Mouse (Mus musculus) intestine, embryonic 14.5 days (tissue): ENCODE measurements around the gene Tmem94. TPM values are rescaled to one million over a fixed set of nuclear protein-coding genes. Genes with fewer than 3 reads are reported as not detected.

Experiments
- ATAC-seq: fragments of 200-750 bp; cut with Nextera tagmentation; replicated peaks from 2 replicates; pipeline ENCODE4 v1.8.0; 2017; ENCODE audit warnings: low read depth, moderate number of reproducible peaks, moderate TSS enrichment, moderate library complexity; ENCODE audit not compliant: low FRiP score, low TSS enrichment
- DNase-seq: peaks from one replicate; pipeline ENCODE4 v3.0.0-alpha.2; 2018; ENCODE audit warnings: low spot score
- H3K27ac ChIP-seq: fragments of 300-500 bp; sonication (generic); 2 replicates; pipeline ENCODE4 v1.5.1; 2014; ENCODE audit warnings: low read depth, mild to moderate bottlenecking, control low read depth
- H3K27me3 ChIP-seq: fragments of 300-500 bp; sonication (generic); replicated peaks from 2 replicates; pipeline ENCODE4 v1.6.1; 2014; ENCODE audit warnings: low read length, control low read depth; ENCODE audit not compliant: control insufficient read depth, insufficient read depth
- H3K36me3 ChIP-seq: fragments of 300-500 bp; sonication (generic); 2 replicates; pipeline ENCODE4 v1.6.1; 2014; ENCODE audit warnings: low read length, control low read depth; ENCODE audit not compliant: control insufficient read depth, insufficient read depth
- H3K4me1 ChIP-seq: fragments of 300-500 bp; sonication (generic); replicated peaks from 2 replicates; pipeline ENCODE4 v1.6.1; 2014; ENCODE audit warnings: low read length, control low read depth, mixed read lengths; ENCODE audit not compliant: control insufficient read depth, insufficient read depth
- H3K4me2 ChIP-seq: fragments of 300-500 bp; sonication (generic); 2 replicates; pipeline ENCODE4 v1.6.1; 2014; ENCODE audit warnings: low read length
- H3K4me3 ChIP-seq: fragments of 300-500 bp; sonication (generic); 2 replicates; pipeline ENCODE4 v1.5.1; 2014; ENCODE audit warnings: low read depth, low read length, control low read depth, mixed read lengths
- H3K9ac ChIP-seq: fragments of 300-500 bp; sonication (generic); 2 replicates; pipeline ENCODE4 v1.6.1; 2014; ENCODE audit warnings: mild to moderate bottlenecking, low read length
- H3K9me3 ChIP-seq: fragments of 300-500 bp; sonication (generic); 2 replicates; pipeline ENCODE4 v1.6.1; 2016; ENCODE audit warnings: low read length, control low read depth; ENCODE audit not compliant: control insufficient read depth
- WGBS: fragments of 180-500 bp; shearing (Covaris S2); extraction: QIAGEN DNeasy Blood & Tissue Kit; methylation state at CpG from one replicate; pipeline ENCODE4 v1.1.7; 2014; 5-methylcytosine and 5-hydroxymethylcytosine counted together
- polyA plus RNA-seq: library from polyadenylated mRNA; unstranded; fragments of >200 nt; fragmentation: Nextera tagmentation; extraction: Ambion mirVana; gene quantifications from 2 replicates; pipeline ENCODE4 v1.2.1, GENCODE M21; 2014

Tmem94 gene
- polyA plus RNA-seq, 1 experiment from 2014 or later = 15.7 TPM

DNA sequence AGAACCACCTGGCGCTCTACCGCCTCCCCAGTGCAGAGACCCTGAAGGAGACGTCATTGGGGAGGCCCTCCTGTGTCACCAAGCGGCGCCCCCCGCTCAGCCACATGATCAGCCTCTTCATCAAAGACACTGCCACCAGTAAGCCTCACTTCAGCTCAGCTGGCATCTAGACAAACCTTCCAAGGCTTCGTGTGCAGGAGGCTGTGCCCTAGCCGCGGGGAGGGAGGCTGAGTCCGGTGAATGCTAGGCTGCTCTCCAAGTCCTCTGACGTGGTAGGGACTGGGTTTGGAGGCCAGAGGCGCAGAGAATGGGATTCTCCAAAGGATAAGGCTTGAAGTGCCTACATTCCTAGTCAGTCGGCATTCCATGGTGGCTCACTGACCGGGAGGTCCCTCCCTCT, 27.1 kb downstream of the Tmem94 start:
- 88% methylated on average over 14 of the region's 14 CpGs for WGBS
- DNase-seq = no peak
- ATAC-seq = no peak
- Histone ChIP-seq H3K27me3 (no peaks in the 10 kb centered on the region), H3K36me3 (peaks cover 87% of the 10 kb centered on the region), H3K4me3 (no peak overlapping the region), H3K9me3 (no peaks in the 10 kb centered on the region), H3K9ac (no peak overlapping the region), H3K4me2 (no peak overlapping the region), H3K4me1 (no peaks in the 10 kb centered on the region), H3K27ac (no peak overlapping the region)

DNA sequence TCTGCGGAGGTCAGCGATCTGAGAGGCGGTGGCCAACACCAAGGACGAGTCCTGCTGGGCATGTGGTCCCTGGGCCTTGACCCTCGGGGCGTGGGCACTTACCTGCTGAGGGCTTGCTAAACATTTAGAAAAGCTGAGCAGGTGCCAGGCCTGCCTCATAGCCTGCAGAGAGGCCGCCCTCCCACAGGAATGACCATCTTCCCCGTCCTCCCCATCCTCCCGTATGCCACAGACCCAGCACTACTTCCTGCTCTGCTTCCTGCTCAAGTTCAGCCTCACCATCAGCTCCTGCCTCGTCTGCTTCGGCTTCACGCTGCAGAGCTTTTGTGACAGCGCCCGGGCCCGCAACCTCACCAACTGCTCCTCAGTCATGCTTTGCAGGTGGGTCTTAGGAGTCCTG, 31.7 kb downstream of the Tmem94 start:
- Histone ChIP-seq H3K9me3 (no peaks in the 10 kb centered on the region), H3K9ac (no peak overlapping the region), H3K36me3 (peaks cover 94% of the 10 kb centered on the region), H3K4me3 (no peak overlapping the region), H3K4me1 (no peaks in the 10 kb centered on the region), H3K27ac (no peak overlapping the region), H3K27me3 (no peaks in the 10 kb centered on the region), H3K4me2 (no peak overlapping the region)
- no peak for ATAC-seq
- 81% methylated on average over 15 of the region's 15 CpGs for WGBS
- no peak for DNase-seq

DNA sequence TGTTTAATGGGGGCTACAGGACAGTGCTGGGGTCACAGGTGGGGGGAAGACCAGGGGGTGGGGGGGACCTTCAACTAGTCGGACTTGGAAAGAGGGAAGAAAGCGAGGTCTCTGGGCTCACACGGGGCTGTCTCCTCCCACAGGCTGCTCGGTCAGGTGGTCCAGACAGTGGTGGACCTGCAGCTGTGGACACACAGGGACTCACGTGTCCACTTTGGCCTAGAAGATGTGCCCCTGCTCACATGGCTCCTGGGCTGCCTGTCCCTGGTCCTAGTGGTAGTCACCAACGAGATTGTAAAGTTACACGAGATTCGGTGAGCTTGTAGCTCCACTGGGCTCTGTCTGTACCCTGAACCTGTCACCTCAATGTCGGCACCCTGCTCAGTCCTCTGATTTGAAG, 32.4 kb downstream of the Tmem94 start:
- no peaks in the 10 kb centered on the region for H3K9me3 ChIP-seq
- no peak overlapping the region for H3K4me2 ChIP-seq
- ATAC-seq (no peak), DNase-seq (no peak)
- H3K9ac ChIP-seq = no peak overlapping the region
- 78% methylated on average over 9 of the region's 9 CpGs for WGBS
- no peak overlapping the region for H3K4me3 ChIP-seq
- H3K27me3 ChIP-seq = no peaks in the 10 kb centered on the region
- no peaks in the 10 kb centered on the region for H3K4me1 ChIP-seq
- no peak overlapping the region for H3K27ac ChIP-seq
- peaks cover 94% of the 10 kb centered on the region for H3K36me3 ChIP-seq

DNA sequence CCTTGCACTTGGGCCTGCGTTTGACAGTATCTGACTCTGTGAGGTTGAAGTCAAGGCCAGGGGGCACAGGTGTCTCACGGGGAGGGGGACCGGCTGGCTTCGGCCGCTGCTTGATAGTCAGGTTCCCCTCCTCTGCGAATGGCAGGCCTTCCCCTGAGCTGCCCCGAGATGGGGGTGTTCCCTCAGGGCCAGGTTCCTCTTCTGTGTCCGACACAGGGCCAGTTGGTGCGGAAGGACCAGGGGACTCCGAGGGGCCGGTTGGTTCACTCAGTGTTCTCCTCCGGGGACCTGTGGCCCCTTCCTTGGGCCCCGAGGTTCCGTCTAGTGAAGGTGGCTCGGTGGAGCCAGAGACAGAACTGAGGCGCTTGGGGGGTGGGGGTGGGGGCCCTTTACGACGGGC, 35.7 kb downstream of the Tmem94 start:
- Histone ChIP-seq H3K4me2 (no peak overlapping the region), H3K9me3 (no peaks in the 10 kb centered on the region), H3K27ac (no peak overlapping the region), H3K27me3 (no peaks in the 10 kb centered on the region), H3K4me1 (no peaks in the 10 kb centered on the region), H3K36me3 (peaks cover 93% of the 10 kb centered on the region), H3K4me3 (no peak overlapping the region), H3K9ac (no peak overlapping the region)
- ATAC-seq = no peak
- DNase-seq = no peak
- 88% methylated on average over 18 of the region's 18 CpGs for WGBS

DNA sequence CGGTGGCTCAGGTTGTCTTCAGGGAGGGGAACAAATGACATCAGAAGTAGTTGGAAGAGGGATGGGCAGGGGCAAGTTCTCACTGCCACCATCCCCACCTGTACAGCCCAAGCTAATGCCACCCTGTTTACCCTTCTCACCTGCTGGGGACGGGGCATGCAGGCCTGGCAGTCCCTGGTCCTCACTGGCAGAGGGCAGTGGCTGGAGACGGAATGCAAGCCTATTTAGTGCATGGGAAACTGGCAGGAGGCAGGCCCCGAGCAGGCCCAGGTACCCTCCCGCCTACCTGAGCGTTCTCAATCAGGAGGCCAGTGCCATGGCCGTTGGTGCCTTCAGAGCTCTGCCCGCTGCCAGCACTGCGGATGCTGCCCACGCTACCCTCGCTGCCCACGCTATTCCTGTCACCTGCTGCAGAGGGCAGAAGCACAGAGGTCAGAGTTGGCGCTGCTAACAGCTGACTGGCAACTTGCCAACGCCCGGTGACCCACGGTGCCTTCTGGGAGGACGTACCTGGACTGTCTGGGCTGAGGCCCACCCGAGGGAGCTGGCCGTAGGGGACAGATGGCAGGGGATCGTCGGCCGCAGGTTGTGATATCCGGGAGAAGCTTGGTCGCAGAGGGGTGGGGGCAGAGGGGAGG, 38.0 kb downstream of the Tmem94 start:
- H3K27me3 ChIP-seq = no peaks in the 10 kb centered on the region
- no peaks in the 10 kb centered on the region for H3K9me3 ChIP-seq
- H3K9ac ChIP-seq = no peak overlapping the region
- H3K27ac ChIP-seq = no peak overlapping the region
- H3K4me1 ChIP-seq = peaks cover 2% of the 10 kb centered on the region; the same call in 1 of the 2 replicates
- no peak overlapping the region for H3K4me2 ChIP-seq
- H3K36me3 ChIP-seq = peaks cover 87% of the 10 kb centered on the region
- H3K4me3 ChIP-seq = no peak overlapping the region
- 92% methylated on average over 24 of the region's 24 CpGs for WGBS
- ATAC-seq (no peak), DNase-seq (no peak)

DNA sequence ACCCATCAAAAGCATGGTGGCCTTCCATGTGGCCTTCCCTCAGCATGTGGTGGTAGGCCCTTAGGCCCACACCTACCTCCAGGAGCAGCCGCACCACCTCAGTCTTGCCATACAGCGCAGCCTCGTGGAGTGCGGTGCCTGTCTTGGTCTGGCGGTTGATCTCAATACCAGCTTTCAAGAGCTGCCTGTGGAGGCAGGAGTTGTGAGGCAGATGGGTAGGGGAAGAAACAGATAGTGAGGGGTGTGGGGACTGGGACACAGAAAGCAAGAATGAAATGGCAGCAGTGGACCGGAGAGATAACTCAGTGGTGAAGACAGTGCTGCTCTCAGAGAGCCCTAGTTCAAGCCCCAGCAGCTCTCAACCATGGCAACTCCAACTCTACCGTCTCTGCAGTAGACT, 39.8 kb downstream of the Tmem94 start:
- H3K4me2 ChIP-seq = no peak overlapping the region
- ATAC-seq (no peak), DNase-seq (no peak)
- peaks cover 72% of the 10 kb centered on the region for H3K36me3 ChIP-seq
- WGBS = 95% methylated on average over 7 of the region's 7 CpGs
- no peaks in the 10 kb centered on the region for H3K9me3 ChIP-seq
- no peaks in the 10 kb centered on the region for H3K27me3 ChIP-seq
- no peak overlapping the region for H3K9ac ChIP-seq
- H3K4me1 ChIP-seq = peaks cover 20% of the 10 kb centered on the region
- H3K4me3 ChIP-seq = no peak overlapping the region
- H3K27ac ChIP-seq = no peak overlapping the region

DNA sequence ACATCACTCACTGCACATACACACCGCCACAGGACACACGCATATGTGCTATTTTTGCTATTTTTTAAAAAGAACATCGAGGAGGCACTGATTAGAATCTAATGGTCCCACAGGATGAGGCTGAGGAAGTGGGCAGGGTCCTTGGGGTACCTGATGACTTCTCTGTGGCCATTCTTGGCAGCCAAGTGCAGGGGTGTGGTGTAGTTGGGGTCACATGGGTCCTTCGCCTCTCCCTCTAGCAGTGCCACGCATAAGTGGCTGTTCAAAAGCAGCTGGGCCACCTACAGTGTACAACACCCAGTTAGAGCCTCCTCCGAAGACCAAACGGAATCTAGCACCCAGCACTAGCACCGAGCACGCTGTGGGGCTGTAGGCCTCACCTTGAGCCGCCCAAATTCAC, 40.9 kb downstream of the Tmem94 start:
- Histone ChIP-seq H3K36me3 (peaks cover 65% of the 10 kb centered on the region), H3K4me1 (peaks cover 27% of the 10 kb centered on the region), H3K27ac (no peak overlapping the region), H3K4me3 (no peak overlapping the region), H3K9ac (no peak overlapping the region), H3K27me3 (no peaks in the 10 kb centered on the region), H3K9me3 (no peaks in the 10 kb centered on the region), H3K4me2 (no peak overlapping the region)
- DNase-seq = no peak
- ATAC-seq = no peak
- WGBS = 94% methylated on average over 10 of the region's 10 CpGs

DNA sequence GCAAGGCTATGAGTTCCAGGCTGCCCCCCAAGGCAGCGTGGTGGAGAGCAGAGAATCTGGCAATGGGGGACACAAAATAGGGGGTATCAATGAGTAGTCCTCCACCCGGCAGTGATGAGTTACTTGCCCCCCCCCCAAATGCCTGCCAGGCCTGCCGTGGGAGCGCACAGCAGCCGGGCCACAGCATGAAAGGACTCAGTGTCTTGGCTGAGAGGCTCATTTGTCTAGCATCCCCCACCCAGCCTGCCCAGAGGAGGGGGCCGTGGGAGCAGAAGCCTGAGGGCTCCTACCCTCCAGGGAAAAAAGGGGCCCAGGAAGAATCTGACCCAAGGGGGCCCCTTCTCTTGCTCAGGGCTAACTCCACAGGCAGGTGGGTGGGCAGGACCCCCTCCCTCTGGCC, 42.1 kb downstream of the Tmem94 start:
- 70% methylated on average over 6 of the region's 6 CpGs for WGBS
- peaks cover 60% of the 10 kb centered on the region for H3K36me3 ChIP-seq
- ATAC-seq = no peak

DNA sequence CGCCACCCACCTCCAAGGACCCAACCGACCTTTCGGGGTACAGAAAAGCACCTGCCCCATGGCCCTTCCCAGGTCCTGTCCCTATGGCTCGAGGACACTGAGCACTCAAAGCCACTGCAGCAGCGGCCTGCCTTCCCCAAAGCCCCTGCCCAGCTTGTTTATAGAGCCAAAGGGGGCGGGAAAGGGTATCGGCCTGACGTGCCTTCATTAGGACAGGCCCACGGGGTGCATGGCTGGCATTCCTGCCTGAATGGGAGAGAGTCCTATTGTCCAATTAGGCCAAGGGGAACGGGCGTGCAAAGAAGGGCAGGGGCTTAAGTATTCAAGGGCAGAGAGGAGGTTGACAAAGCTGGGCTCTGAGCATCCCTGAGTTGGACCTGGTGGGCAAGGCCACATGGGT, 42.7 kb downstream of the Tmem94 start:
- no peak overlapping the region for H3K4me2 ChIP-seq
- ATAC-seq (no peak), DNase-seq (no peak)
- peak overlapping the region; percentile 27; the same call in 1 of the 2 replicates for H3K27ac ChIP-seq
- no peak overlapping the region for H3K4me3 ChIP-seq
- no peaks in the 10 kb centered on the region for H3K27me3 ChIP-seq
- H3K9me3 ChIP-seq = no peaks in the 10 kb centered on the region
- WGBS = 72% methylated on average over 11 of the region's 11 CpGs
- H3K4me1 ChIP-seq = peaks cover 40% of the 10 kb centered on the region
- H3K9ac ChIP-seq = no peak overlapping the region
- H3K36me3 ChIP-seq = peaks cover 53% of the 10 kb centered on the region

More for the DNA sequence above, 42.1 kb downstream of the Tmem94 start:
- Histone ChIP-seq H3K4me2 (no peak overlapping the region), H3K27me3 (no peaks in the 10 kb centered on the region), H3K9ac (no peak overlapping the region), H3K9me3 (no peaks in the 10 kb centered on the region), H3K4me1 (peaks cover 34% of the 10 kb centered on the region), H3K27ac (no peak overlapping the region), H3K4me3 (no peak overlapping the region)
- DNase-seq = no peak
